Mouse (Mus musculus) stomach, postnatal 0 days (tissue): ENCODE results near the gene Dedd2.
"Not testable (repeated sequence)": the region's sequence is repeated elsewhere in the genome, so short reads cannot be mapped to it uniquely, and the experiment has no call there.

Experiments used
- CTCF ChIP-seq: IDR thresholded peaks from 2 replicates; pipeline ENCODE4 v1.5.1; 2016; ENCODE audit warnings: antibody characterized with exemption, low read depth, mild to moderate bottlenecking, moderate library complexity
- EP300 ChIP-seq: optimal IDR thresholded peaks from 2 replicates; pipeline ENCODE3; 2016; ENCODE audit warnings: antibody characterized with exemption

DNA sequence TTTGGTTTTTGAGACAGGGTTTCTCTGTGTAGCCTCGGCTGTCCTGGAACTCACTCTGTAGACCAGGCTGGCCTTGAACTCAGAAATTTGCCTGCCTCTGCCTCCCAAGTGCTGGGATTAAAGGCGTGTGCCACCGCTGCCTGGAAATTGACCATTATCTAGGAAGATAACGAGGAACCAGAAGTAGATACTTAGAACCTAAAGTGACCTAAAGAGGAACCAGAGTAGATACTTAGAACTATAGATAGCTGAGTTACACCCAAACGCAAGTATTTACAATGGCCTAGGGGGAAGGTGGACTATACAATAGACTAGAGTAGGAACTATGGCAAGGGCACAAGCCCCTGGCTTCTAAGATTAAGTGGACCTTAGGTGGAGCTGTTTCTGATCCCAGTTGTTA lies 45.3 kb upstream of the Dedd2 start:
- not testable (repeated sequence) for TF ChIP-seq CTCF, EP300
